Comparison of ENCODE assay signal across 8 mouse cellular contexts in genomic region chr19:9980258-9980657, GRCm38 (mm10). TPM values are rescaled to one million over a fixed set of nuclear protein-coding genes. Genes with fewer than 3 reads are reported as not detected.
DNase-seq lines count a peak whose midpoint lies in the region; ATAC-seq lines count a peak whose summit lies in the region.

Gene Fth1, plus strand, starts transcription at chr19:9980598.

- H3K4me2 ChIP-seq in lung, embryonic 16.5 days (ENCODE audit: low read depth, low read length): no peak within 1 kb of the TSS
- no peak within 1 kb of the TSS for H3K4me2 ChIP-seq in embryonic facial prominence, embryonic 14.5 days (ENCODE audit: low read depth, low read length)
- H3K4me2 ChIP-seq in heart, embryonic 16.5 days (ENCODE audit: low read depth, low read length): no peak within 1 kb of the TSS
- peak within 1 kb of the TSS; percentile 70 for H3K4me2 ChIP-seq in neural tube, embryonic 14.5 days (ENCODE audit: low read depth, low read length)

- DNase-seq in lung, adult 18-20 months: no peak
- no peak for DNase-seq in embryonic facial prominence, embryonic 14.5 days (ENCODE audit: low spot score)
- no peak for DNase-seq in left cerebral cortex, postnatal 4 days
- no peak for DNase-seq in Muller cell, postnatal 12 days (ENCODE audit: inconsistent ontology term)
- DNase-seq in urinary bladder, postnatal 10 days (ENCODE audit: low spot score): no peak

- H3K9ac ChIP-seq in lung, embryonic 16.5 days (ENCODE audit: low read length): no peak within 1 kb of the TSS
- no peak within 1 kb of the TSS for H3K9ac ChIP-seq in embryonic facial prominence, embryonic 14.5 days (ENCODE audit: low read depth, low read length)
- H3K9ac ChIP-seq in heart, embryonic 16.5 days (ENCODE audit: low read length): no peak within 1 kb of the TSS
- no peak within 1 kb of the TSS for H3K9ac ChIP-seq in neural tube, embryonic 14.5 days (replicated peaks; ENCODE audit: low read depth, low read length)

- no peak within 1 kb of the TSS; the same call in 1 of the 2 replicates for H3K27ac ChIP-seq in lung, embryonic 16.5 days (ENCODE audit: low read length)
- H3K27ac ChIP-seq in embryonic facial prominence, embryonic 14.5 days (replicated peaks; ENCODE audit: low read depth, low read length): no peak within 1 kb of the TSS
- no peak within 1 kb of the TSS for H3K27ac ChIP-seq in heart, embryonic 16.5 days (ENCODE audit: low read length)
- no peak within 1 kb of the TSS for H3K27ac ChIP-seq in neural tube, embryonic 14.5 days (ENCODE audit: low read depth, low read length)

- H3K9me3 ChIP-seq in lung, embryonic 16.5 days (ENCODE audit: control insufficient read depth, low read length): no peaks in the 10 kb centered on the region
- H3K9me3 ChIP-seq in embryonic facial prominence, embryonic 14.5 days (ENCODE audit: control insufficient read depth, low read length): no peaks in the 10 kb centered on the region
- H3K9me3 ChIP-seq in heart, embryonic 16.5 days (replicated peaks; ENCODE audit: control insufficient read depth, low read length): no peaks in the 10 kb centered on the region
- no peaks in the 10 kb centered on the region for H3K9me3 ChIP-seq in neural tube, embryonic 14.5 days (ENCODE audit: control insufficient read depth, low read length)

- intact Hi-C loops in left cerebral cortex, postnatal 4 days (cut with DNase I): no loop called here

- H3K4me3 ChIP-seq in lung, embryonic 16.5 days (ENCODE audit: low read length): no peak within 1 kb of the TSS
- no peak within 1 kb of the TSS for H3K4me3 ChIP-seq in embryonic facial prominence, embryonic 14.5 days (ENCODE audit: low read depth, low read length)
- no peak within 1 kb of the TSS for H3K4me3 ChIP-seq in heart, embryonic 16.5 days (ENCODE audit: low read length)
- H3K4me3 ChIP-seq in neural tube, embryonic 14.5 days (ENCODE audit: low read depth, low read length): no peak within 1 kb of the TSS

- H3K36me3 ChIP-seq in lung, embryonic 16.5 days (ENCODE audit: control insufficient read depth, insufficient read depth, low read length): peaks cover 12% of the 10 kb centered on the region
- H3K36me3 ChIP-seq in embryonic facial prominence, embryonic 14.5 days (ENCODE audit: control insufficient read depth, insufficient read depth, low read length): peaks cover 15% of the 10 kb centered on the region
- H3K36me3 ChIP-seq in heart, embryonic 16.5 days (ENCODE audit: control insufficient read depth, insufficient read depth): peaks cover 13% of the 10 kb centered on the region
- H3K36me3 ChIP-seq in neural tube, embryonic 14.5 days (ENCODE audit: control insufficient read depth, insufficient read depth, low read length): peaks cover 8% of the 10 kb centered on the region

- 85% methylated on average over 4 of the region's 4 CpGs for WGBS in lung, embryonic 16.5 days
- WGBS in embryonic facial prominence, embryonic 14.5 days: 81% methylated on average over 4 of the region's 4 CpGs
- 84% methylated on average over 4 of the region's 4 CpGs for WGBS in heart, embryonic 16.5 days
- 91% methylated on average over 4 of the region's 4 CpGs for WGBS in neural tube, embryonic 14.5 days

- no peaks in the 10 kb centered on the region for H3K27me3 ChIP-seq in lung, embryonic 16.5 days (ENCODE audit: control insufficient read depth, insufficient read depth, low read depth, low read length)
- no peaks in the 10 kb centered on the region for H3K27me3 ChIP-seq in embryonic facial prominence, embryonic 14.5 days (replicated peaks; ENCODE audit: control insufficient read depth, insufficient read depth, low read length)
- no peaks in the 10 kb centered on the region for H3K27me3 ChIP-seq in heart, embryonic 16.5 days (ENCODE audit: control insufficient read depth, insufficient read depth, low read length)
- H3K27me3 ChIP-seq in neural tube, embryonic 14.5 days (ENCODE audit: control insufficient read depth, insufficient read depth, low read length): no peaks in the 10 kb centered on the region

- ATAC-seq in lung, embryonic 16.5 days (ENCODE audit: low read depth): no peak
- ATAC-seq in embryonic facial prominence, embryonic 14.5 days (ENCODE audit: low read depth): no peak
- ATAC-seq in heart, embryonic 16.5 days (replicated peaks; ENCODE audit: extremely low read depth, insufficient read depth, low FRiP score): no peak
- no peak for ATAC-seq in neural tube, embryonic 14.5 days (ENCODE audit: low read depth)

- peaks cover 33% of the 10 kb centered on the region for H3K4me1 ChIP-seq in lung, embryonic 16.5 days (replicated peaks; ENCODE audit: control insufficient read depth, insufficient read depth, low read length)
- H3K4me1 ChIP-seq in embryonic facial prominence, embryonic 14.5 days (ENCODE audit: control insufficient read depth, insufficient read depth, low read length): peaks cover 24% of the 10 kb centered on the region
- H3K4me1 ChIP-seq in heart, embryonic 16.5 days (ENCODE audit: control insufficient read depth, insufficient read depth, low read length): peaks cover 31% of the 10 kb centered on the region
- peaks cover 14% of the 10 kb centered on the region; the same call in 1 of the 2 replicates for H3K4me1 ChIP-seq in neural tube, embryonic 14.5 days (ENCODE audit: control insufficient read depth, insufficient read depth, low read length)

RNA-seq across cellular contexts. Expression of gene Fth1, which starts in this region (rescaled TPM):
- 1,957 and 1,991 TPM in 2 replicates for polyA plus RNA-seq in lung, embryonic 16.5 days (2015; fragmentation: Nextera tagmentation; extraction: Ambion mirVana)
- 1,690 and 1,712 TPM in 2 replicates for polyA plus RNA-seq in embryonic facial prominence, embryonic 14.5 days (2014; fragmentation: Nextera tagmentation; extraction: Ambion mirVana)
- 1,934 and 2,252 TPM in 2 replicates for polyA plus RNA-seq in heart, embryonic 16.5 days (2015; fragmentation: Nextera tagmentation; extraction: Ambion mirVana)
- 1,000 to 10,000 TPM; 1,213 to 1,248 TPM for total RNA-seq in left cerebral cortex, postnatal 4 days (2021)
- 1,462 and 1,732 TPM in 2 replicates for polyA plus RNA-seq in neural tube, embryonic 14.5 days (2014; fragmentation: Nextera tagmentation; extraction: Ambion mirVana)
